Mouse (Mus musculus) myocyte (in vitro differentiated cells): ENCODE measurements at regions not wholly inside any gene's neighbourhood (a gene's known extent, or its start where the extent isn't known, plus 50 kb on each side); places are given as distances from the start of the nearest gene placed in this dataset.

Experiments
- E2F4 ChIP-seq: IDR thresholded peaks from one replicate; pipeline ENCODE4 v1.6.1; 2011; ENCODE audit warnings: mild to moderate bottlenecking, control low read depth, moderate library complexity; ENCODE audit not compliant: insufficient read depth
- POLR2A ChIP-seq: IDR thresholded peaks from one replicate; pipeline ENCODE4 v1.6.1; 2011; ENCODE audit warnings: low read depth, mild to moderate bottlenecking, control low read depth, moderate library complexity; ENCODE audit not compliant: insufficient read length

- peak; percentile 21 for TF ChIP-seq POLR2A
- no peak for TF ChIP-seq E2F4
Observed at GRCm38 (mm10) chr14:105360530-105360929, 102.2 kb downstream of the Ndfip2 start.
